Mouse (Mus musculus): ENCODE results near the gene Dazap2. TPM values are rescaled to one million over a fixed set of nuclear protein-coding genes. Genes with fewer than 3 reads are reported as not detected.
"Not testable (repeated sequence)": the region's sequence is repeated elsewhere in the genome, so short reads cannot be mapped to it uniquely, and the experiment has no call there.

The Dazap2 gene
- polyA plus RNA-seq, 1 experiment from 2014 or later: 209 TPM

- Histone ChIP-seq H3K9ac (0 out of 2 replicates have a peak overlapping the region, but pooled peaks have one; percentile 5), H3K27ac (no peak overlapping the region)
- 8% methylated on average over 16 of the region's 16 CpGs for WGBS
Measured at GRCm38 (mm10) chr15:100613584-100613983, 1.6 kb upstream of the Dazap2 start.

GRCm38 (mm10) chr15:100614218-100614995 lies 742 bp upstream of the Dazap2 start:
- peak overlapping the region; percentile 69 for H3K27ac ChIP-seq
- peak overlapping the region; percentile 85 for H3K4me2 ChIP-seq
- 6% methylated on average over 43 of the region's 43 CpGs for WGBS
- peak overlapping the region; percentile 28 for H3K9ac ChIP-seq
- H3K4me3 ChIP-seq: peak overlapping the region; percentile 74
- peaks cover 17% of the 10 kb centered on the region for H3K4me1 ChIP-seq
- H3K36me3 ChIP-seq: peaks cover 16% of the 10 kb centered on the region
- no peaks in the 10 kb centered on the region for H3K9me3 ChIP-seq
- ATAC-seq (ENCODE audit: borderline replicate concordance, extremely low read depth, low FRiP score, low TSS enrichment): no peak; the same call in none of the 2 replicates
- no peaks in the 10 kb centered on the region for H3K27me3 ChIP-seq

More at GRCm38 (mm10) chr15:100613584-100613983, 1.6 kb upstream of the Dazap2 start:
- peaks cover 8% of the 10 kb centered on the region for H3K36me3 ChIP-seq
- peak overlapping the region; percentile 50 for H3K4me2 ChIP-seq
- ATAC-seq (ENCODE audit: borderline replicate concordance, extremely low read depth, low FRiP score, low TSS enrichment): no peak
- H3K4me1 ChIP-seq: peaks cover 17% of the 10 kb centered on the region
- H3K4me3 ChIP-seq: peak overlapping the region; percentile 25
- H3K27me3 ChIP-seq: no peaks in the 10 kb centered on the region
- H3K9me3 ChIP-seq: no peaks in the 10 kb centered on the region

GRCm38 (mm10) chr15:100615825-100616220 lies 674 bp downstream of the Dazap2 start:
- H3K4me2 ChIP-seq: peak overlapping the region; percentile 78
- no peaks in the 10 kb centered on the region for H3K27me3 ChIP-seq
- ATAC-seq (ENCODE audit: borderline replicate concordance, extremely low read depth, low FRiP score, low TSS enrichment): peak; percentile 85
- H3K27ac ChIP-seq: peak overlapping the region; percentile 96
- WGBS: 1% methylated on average over 40 of the region's 43 CpGs
- peaks cover 30% of the 10 kb centered on the region for H3K36me3 ChIP-seq
- H3K4me1 ChIP-seq: peaks cover 17% of the 10 kb centered on the region
- peak overlapping the region; percentile 74 for H3K4me3 ChIP-seq
- peak overlapping the region; percentile 75 for H3K9ac ChIP-seq
- no peaks in the 10 kb centered on the region for H3K9me3 ChIP-seq

GRCm38 (mm10) chr15:100616221-100616620 lies 1.1 kb downstream of the Dazap2 start:
- Histone ChIP-seq H3K9ac (peak overlapping the region; percentile 75), H3K27ac (peak overlapping the region; percentile 96), H3K9me3 (no peaks in the 10 kb centered on the region), H3K4me2 (peak overlapping the region; percentile 78), H3K27me3 (no peaks in the 10 kb centered on the region), H3K4me3 (peak overlapping the region; percentile 74), H3K36me3 (peaks cover 30% of the 10 kb centered on the region), H3K4me1 (peaks cover 17% of the 10 kb centered on the region)
- under 1% methylated on average over 19 of the region's 19 CpGs for WGBS
- ATAC-seq (ENCODE audit: borderline replicate concordance, extremely low read depth, low FRiP score, low TSS enrichment): 0 out of 2 replicates have a peak, but pooled peaks have one; percentile 0

- no peak overlapping the region for H3K9ac ChIP-seq
Measured at GRCm38 (mm10) chr15:100619200-100619599, 4.1 kb downstream of the Dazap2 start.

DNA sequence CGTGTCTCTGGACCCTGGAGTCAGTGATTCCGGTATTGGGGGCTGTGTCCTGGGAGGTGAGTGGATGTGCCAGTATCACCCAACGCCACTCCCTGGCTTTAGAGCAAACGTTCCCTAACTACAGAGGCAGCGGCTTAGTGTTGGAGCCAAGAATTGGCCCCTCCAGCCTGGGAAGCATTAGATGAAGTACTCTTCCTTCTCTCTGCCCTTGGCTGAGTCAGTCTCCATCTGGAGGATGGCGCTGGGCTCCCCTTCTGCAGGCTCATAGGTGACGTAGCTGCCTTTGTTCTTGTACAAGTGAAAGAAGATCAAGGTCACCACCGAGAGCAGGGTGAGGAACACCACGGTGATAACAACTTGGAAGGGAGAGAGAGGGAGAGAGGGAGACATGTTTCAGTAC lies 6.5 kb downstream of the Dazap2 start:
- WGBS: 48% methylated on average over 9 of the region's 9 CpGs
- H3K27me3 ChIP-seq; ATAC-seq (ENCODE audit: borderline replicate concordance, extremely low read depth, low FRiP score, low TSS enrichment); H3K4me1 ChIP-seq; H3K9me3 ChIP-seq; H3K4me2 ChIP-seq; H3K4me3 ChIP-seq; H3K9ac ChIP-seq: not testable (repeated sequence)
- Histone ChIP-seq H3K36me3 (peaks cover 30% of the 10 kb centered on the region), H3K27ac (peak overlapping the region; percentile 72)

More at GRCm38 (mm10) chr15:100619200-100619599, 4.1 kb downstream of the Dazap2 start:
- WGBS: 71% methylated on average over 7 of the region's 7 CpGs
- ATAC-seq (ENCODE audit: borderline replicate concordance, extremely low read depth, low FRiP score, low TSS enrichment): no peak
- no peaks in the 10 kb centered on the region for H3K27me3 ChIP-seq
- peaks cover 30% of the 10 kb centered on the region for H3K36me3 ChIP-seq
- H3K27ac ChIP-seq: no peak overlapping the region
- no peak overlapping the region for H3K4me3 ChIP-seq
- peaks cover 10% of the 10 kb centered on the region for H3K4me1 ChIP-seq
- no peaks in the 10 kb centered on the region for H3K9me3 ChIP-seq
- H3K4me2 ChIP-seq: no peak overlapping the region

DNA sequence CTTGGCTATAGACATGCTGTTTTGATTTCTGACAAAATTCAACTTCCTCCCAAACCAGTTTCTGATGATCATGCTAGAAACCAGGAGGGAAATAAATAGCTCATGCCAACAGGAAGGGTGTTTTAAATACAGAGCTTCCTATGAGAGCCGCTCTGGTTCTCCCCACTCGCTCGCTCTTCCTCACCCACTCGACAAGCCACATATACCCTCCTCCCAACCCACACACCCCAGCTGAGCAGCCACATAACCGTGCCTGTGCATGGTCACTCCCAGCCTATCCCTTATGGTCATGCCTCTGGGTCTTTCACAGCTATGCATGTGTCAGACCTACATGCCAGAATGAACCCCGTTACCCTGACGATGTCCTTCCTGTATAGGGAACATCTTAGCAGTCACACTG lies 7.0 kb downstream of the Dazap2 start:
- Histone ChIP-seq H3K36me3 (peaks cover 30% of the 10 kb centered on the region), H3K27me3 (no peaks in the 10 kb centered on the region), H3K9ac (no peak overlapping the region), H3K4me2 (no peak overlapping the region), H3K27ac (peak overlapping the region; percentile 72), H3K4me1 (no peaks in the 10 kb centered on the region), H3K4me3 (no peak overlapping the region), H3K9me3 (no peaks in the 10 kb centered on the region)
- no peak for ATAC-seq (ENCODE audit: borderline replicate concordance, extremely low read depth, low FRiP score, low TSS enrichment)
- 72% methylated on average over 7 of the region's 7 CpGs for WGBS

DNA sequence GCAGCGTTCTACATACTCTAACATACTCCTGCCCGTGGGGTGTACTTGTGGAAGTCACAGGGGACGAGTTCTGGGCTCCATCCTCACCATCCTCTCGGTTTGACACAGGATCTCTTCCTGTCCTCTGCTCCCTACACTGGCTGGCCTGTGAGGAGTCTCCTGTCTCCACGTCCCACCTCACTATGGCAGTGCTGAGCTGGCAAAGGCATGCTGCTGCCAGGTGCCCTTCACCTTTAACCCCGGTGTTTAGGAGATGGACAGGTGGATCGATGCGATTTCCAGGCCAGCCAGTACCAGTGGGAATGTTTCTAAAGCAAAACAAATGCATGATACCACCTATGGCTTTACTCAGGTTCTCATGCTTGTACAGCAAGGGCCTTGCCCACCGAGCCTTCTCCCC lies 8.6 kb downstream of the Dazap2 start:
- no peak for ATAC-seq (ENCODE audit: borderline replicate concordance, extremely low read depth, low FRiP score, low TSS enrichment)
- WGBS: 87% methylated on average over 9 of the region's 9 CpGs
- H3K9me3 ChIP-seq: no peaks in the 10 kb centered on the region
- peaks cover 20% of the 10 kb centered on the region for H3K36me3 ChIP-seq
- H3K27me3 ChIP-seq: no peaks in the 10 kb centered on the region
- H3K4me2 ChIP-seq: no peak overlapping the region
- peaks cover 7% of the 10 kb centered on the region; the same call in 1 of the 2 replicates for H3K4me1 ChIP-seq
- no peak overlapping the region for H3K4me3 ChIP-seq
- no peak overlapping the region for H3K27ac ChIP-seq
- H3K9ac ChIP-seq: no peak overlapping the region

DNA sequence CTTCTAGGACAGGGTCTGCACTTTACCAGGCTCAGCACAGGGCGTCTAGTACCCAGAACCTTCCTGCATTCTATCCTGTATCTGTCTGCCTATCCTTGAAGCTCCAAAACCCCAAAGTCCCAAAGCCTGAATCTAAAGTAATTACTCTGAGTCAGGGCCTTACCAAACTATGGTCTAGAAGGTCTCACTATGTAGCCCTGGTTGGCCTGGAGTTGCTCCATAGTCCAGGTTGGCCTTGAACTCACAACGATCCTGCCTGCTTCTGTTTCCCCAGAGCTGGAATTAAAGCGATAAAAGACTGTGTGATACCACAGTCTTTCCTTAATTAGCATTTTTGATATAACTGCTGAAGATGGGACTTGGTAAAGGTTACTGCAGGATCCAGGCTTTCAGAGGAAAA lies 9.3 kb downstream of the Dazap2 start:
- 83% methylated on average over 3 of the region's 3 CpGs for WGBS
- no peak overlapping the region for H3K4me3 ChIP-seq
- H3K9ac ChIP-seq: no peak overlapping the region
- peaks cover 7% of the 10 kb centered on the region; the same call in 1 of the 2 replicates for H3K4me1 ChIP-seq
- no peak overlapping the region for H3K27ac ChIP-seq
- no peaks in the 10 kb centered on the region for H3K9me3 ChIP-seq
- H3K27me3 ChIP-seq: no peaks in the 10 kb centered on the region
- peaks cover 14% of the 10 kb centered on the region for H3K36me3 ChIP-seq
- ATAC-seq (ENCODE audit: borderline replicate concordance, extremely low read depth, low FRiP score, low TSS enrichment): no peak
- H3K4me2 ChIP-seq: no peak overlapping the region

DNA sequence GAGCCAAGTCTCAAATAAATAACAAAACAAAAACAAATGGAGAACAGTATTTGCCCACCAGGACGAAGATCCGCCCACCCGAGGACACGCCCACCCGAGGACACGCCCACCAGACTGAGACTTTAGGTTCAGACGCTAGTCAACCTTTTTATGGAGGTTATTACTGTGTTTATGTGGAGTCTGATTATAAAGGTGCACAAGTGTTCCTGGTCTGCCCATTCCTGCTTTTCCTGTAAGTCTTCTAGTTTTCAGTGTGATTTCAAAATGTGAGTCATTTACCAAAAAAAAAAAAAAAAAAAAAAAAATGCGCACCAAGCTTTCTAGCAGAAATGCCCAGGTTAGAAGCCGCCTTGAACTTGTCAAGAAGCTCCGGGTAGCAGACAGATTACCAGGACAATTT lies 12.1 kb downstream of the Dazap2 start:
- no peak overlapping the region for H3K9ac ChIP-seq
- no peak overlapping the region for H3K27ac ChIP-seq
- ATAC-seq (ENCODE audit: borderline replicate concordance, extremely low read depth, low FRiP score, low TSS enrichment): no peak
- H3K9me3 ChIP-seq: no peaks in the 10 kb centered on the region
- peaks cover 7% of the 10 kb centered on the region; the same call in 1 of the 2 replicates for H3K4me1 ChIP-seq
- 20% methylated on average over 10 of the region's 10 CpGs for WGBS
- H3K36me3 ChIP-seq: no peaks in the 10 kb centered on the region
- H3K4me3 ChIP-seq: no peak overlapping the region
- peaks cover 3% of the 10 kb centered on the region; the same call in 1 of the 2 replicates for H3K27me3 ChIP-seq
- no peak overlapping the region for H3K4me2 ChIP-seq

DNA sequence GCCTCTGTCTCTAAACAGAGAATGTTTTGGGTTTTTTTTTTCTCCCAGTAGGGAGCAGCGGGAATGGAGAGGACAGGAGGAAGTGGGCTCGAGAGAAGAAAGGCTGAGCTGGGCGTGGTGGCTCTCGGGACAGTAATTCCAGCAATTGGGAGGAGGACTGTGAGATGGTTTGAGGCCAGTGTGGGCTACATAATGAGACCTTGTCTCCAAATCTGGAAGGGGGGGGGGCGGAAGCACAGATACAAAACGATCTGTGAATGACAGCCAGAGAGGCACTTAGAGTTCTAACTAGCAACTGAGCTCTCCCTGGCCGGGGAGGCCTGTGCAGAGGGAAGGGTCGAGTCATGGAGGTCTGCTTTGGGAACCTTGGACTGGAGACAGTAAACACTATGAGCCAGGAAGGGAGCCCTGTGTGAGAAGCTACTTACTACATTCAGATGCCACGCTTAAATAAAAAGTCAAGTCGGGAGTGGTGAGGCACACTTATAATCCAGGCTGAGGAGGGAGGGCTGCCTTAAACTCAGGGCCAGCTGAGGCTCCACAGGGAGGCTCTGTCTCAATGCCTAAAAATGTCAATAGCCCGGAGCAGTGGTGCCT lies 12.7 kb downstream of the Dazap2 start:
- peaks cover 3% of the 10 kb centered on the region; the same call in 1 of the 2 replicates for H3K27me3 ChIP-seq
- 11% methylated on average over 11 of the region's 11 CpGs for WGBS
- H3K36me3 ChIP-seq: no peaks in the 10 kb centered on the region
- H3K9ac ChIP-seq: no peak overlapping the region
- H3K27ac ChIP-seq: peak overlapping the region; percentile 48
- no peak overlapping the region for H3K4me3 ChIP-seq
- H3K4me1 ChIP-seq: peaks cover 7% of the 10 kb centered on the region; the same call in 1 of the 2 replicates
- no peak overlapping the region for H3K4me2 ChIP-seq
- ATAC-seq (ENCODE audit: borderline replicate concordance, extremely low read depth, low FRiP score, low TSS enrichment): no peak
- no peaks in the 10 kb centered on the region for H3K9me3 ChIP-seq

DNA sequence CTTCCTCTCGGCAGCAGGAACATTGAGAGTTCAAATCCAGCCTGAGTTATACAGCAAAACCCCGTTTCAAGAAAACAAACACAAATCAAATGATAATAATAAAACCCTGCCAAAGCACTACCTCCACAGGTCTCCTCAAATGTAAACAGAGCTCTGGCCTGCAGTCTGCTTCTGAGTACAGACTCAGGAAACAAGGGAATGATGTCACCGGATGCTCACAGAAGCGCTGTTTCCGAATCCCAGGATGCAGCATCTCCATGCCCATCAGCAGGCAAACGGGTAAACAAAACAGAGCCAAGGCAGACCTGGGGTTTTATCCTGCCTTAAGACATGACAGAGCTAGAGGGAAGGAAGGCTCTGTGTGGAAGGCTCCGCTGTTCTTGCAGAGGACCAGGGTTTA lies 13.6 kb downstream of the Dazap2 start:
- H3K36me3 ChIP-seq: no peaks in the 10 kb centered on the region
- peaks cover 8% of the 10 kb centered on the region; the same call in 1 of the 2 replicates for H3K27me3 ChIP-seq
- H3K4me1 ChIP-seq: peaks cover 7% of the 10 kb centered on the region; the same call in 1 of the 2 replicates
- H3K9ac ChIP-seq: no peak overlapping the region
- WGBS: 37% methylated on average over 7 of the region's 7 CpGs
- H3K27ac ChIP-seq: peak overlapping the region; percentile 49; the same call in 1 of the 2 replicates
- no peak overlapping the region for H3K4me2 ChIP-seq
- H3K9me3 ChIP-seq: no peaks in the 10 kb centered on the region
- ATAC-seq (ENCODE audit: borderline replicate concordance, extremely low read depth, low FRiP score, low TSS enrichment): no peak
- no peak overlapping the region for H3K4me3 ChIP-seq

Measured in lung, embryonic 15.5 days (tissue).